Mouse (Mus musculus) liver, adult 2 months (tissue): ENCODE results near the gene Cdkl1.

Experiments used
- CTCF ChIP-seq: fragments of 200-500 bp; IDR thresholded peaks from 2 replicates; pipeline ENCODE4 v1.5.1; 2011; ENCODE audit warnings: low read depth, low read length, control low read depth
- POLR2A ChIP-seq: fragments of 200-500 bp; IDR thresholded peaks from 2 replicates; pipeline ENCODE4 v1.6.1; 2011; ENCODE audit warnings: low read length, control low read depth; ENCODE audit not compliant: insufficient read depth; ENCODE audit errors: extremely low read depth

GRCm38 (mm10) chr12:69785471-69785870 lies 5.6 kb downstream of the Cdkl1 start:
- no peak for TF ChIP-seq CTCF
- TF ChIP-seq POLR2A = no peak
